12 mouse cellular contexts compared by ENCODE assay signal in genomic region chr11:85828691-85829519, GRCm38 (mm10). TPM values are rescaled to one million over a fixed set of nuclear protein-coding genes. Genes with fewer than 3 reads are reported as not detected.
DNase-seq lines count a peak whose midpoint lies in the region; ATAC-seq lines count a peak whose summit lies in the region.
"Had no signal": no experiment of that assay in that cellular context is flagged by ENCODE, and none has a peak within 500 bp of the region (broad histone marks: within the 10 kb centered on the region; RNA-seq: fewer than 3 reads in every experiment).

No protein-coding gene starts in this region.

- H3K9ac ChIP-seq in kidney, embryonic 15.5 days: peak overlapping the region; percentile 87
- peak overlapping the region; percentile 18; the same call in 1 of the 2 replicates for H3K9ac ChIP-seq in neural tube, embryonic 11.5 days (ENCODE audit: low read length)
- H3K9ac ChIP-seq: hindbrain, embryonic 15.5 days had no signal

- peak; percentile 41 for DNase-seq in kidney, adult 18-20 months
- DNase-seq in kidney, adult 11 months: no peak
- peak; percentile 45 for DNase-seq in neural tube, embryonic 11.5 days (ENCODE audit: low spot score)
- DNase-seq in left cerebral cortex, postnatal 14 days (ENCODE audit: low spot score in 2 of 2): no peak
- no peak for DNase-seq in spleen, adult 12 weeks (ENCODE audit: low spot score)
- DNase-seq: cerebellum, adult 8-10 months had no signal

- WGBS in kidney, embryonic 15.5 days: 19% methylated on average over 36 of the region's 38 CpGs
- 5% methylated on average over 37 of the region's 38 CpGs for WGBS in neural tube, embryonic 11.5 days

- H3K36me3 ChIP-seq in kidney, embryonic 15.5 days: no peaks in the 10 kb centered on the region
- no peaks in the 10 kb centered on the region for H3K36me3 ChIP-seq in neural tube, embryonic 11.5 days (ENCODE audit: control insufficient read depth, insufficient read depth, low read length)
- H3K36me3 ChIP-seq: hindbrain, embryonic 15.5 days had no signal

- H3K4me2 ChIP-seq in kidney, embryonic 15.5 days: peak overlapping the region; percentile 92
- H3K4me2 ChIP-seq in neural tube, embryonic 11.5 days (ENCODE audit: low read depth): peak overlapping the region; percentile 50

- peaks cover 65% of the 10 kb centered on the region for H3K27me3 ChIP-seq in kidney, embryonic 15.5 days
- peaks cover 81% of the 10 kb centered on the region for H3K27me3 ChIP-seq in neural tube, embryonic 11.5 days (ENCODE audit: control insufficient read depth, insufficient read depth, low read length)

- ATAC-seq in erythroblast, adult 5-6 weeks (replicated peaks; ENCODE audit: low FRiP score, poor library complexity, severe bottlenecking): 0 out of 2 replicates have a peak, but pooled peaks have one; percentile 19
- ATAC-seq in kidney, embryonic 15.5 days (replicated peaks; ENCODE audit: low FRiP score): no peak
- ATAC-seq in neural tube, embryonic 11.5 days (ENCODE audit: insufficient read depth, low FRiP score, low TSS enrichment): no peak
- no peak for ATAC-seq in CD4-positive, CD25-positive, alpha-beta regulatory T cell, adult 4 months

- peaks cover 86% of the 10 kb centered on the region for H3K4me1 ChIP-seq in kidney, embryonic 15.5 days
- peaks cover 26% of the 10 kb centered on the region for H3K4me1 ChIP-seq in neural tube, embryonic 11.5 days (ENCODE audit: control insufficient read depth, insufficient read depth, low read length)

- peak overlapping the region; percentile 94 for H3K27ac ChIP-seq in kidney, embryonic 15.5 days
- no peak overlapping the region for H3K27ac ChIP-seq in neural tube, embryonic 11.5 days (ENCODE audit: low read depth, low read length)
- H3K27ac ChIP-seq: hindbrain, embryonic 15.5 days had no signal

- intact Hi-C loops in left cerebral cortex, postnatal 14 days (cut with DNase I): no loop called here

- peak overlapping the region; percentile 75 for H3K4me3 ChIP-seq in kidney, embryonic 15.5 days (replicated peaks)
- H3K4me3 ChIP-seq in neural tube, embryonic 11.5 days (ENCODE audit: low read depth, low read length): peak overlapping the region; percentile 23

- no peaks in the 10 kb centered on the region for H3K9me3 ChIP-seq in kidney, embryonic 15.5 days (replicated peaks)
- no peaks in the 10 kb centered on the region for H3K9me3 ChIP-seq in neural tube, embryonic 11.5 days (ENCODE audit: control insufficient read depth, low read length)
- H3K9me3 ChIP-seq: hindbrain, embryonic 15.5 days had no signal

RNA-seq across cellular contexts. Expression of gene Tbx2, which starts 3.4 kb away (rescaled TPM):
- total RNA-seq in erythroblast, adult 5-6 weeks (2015; ENCODE audit: low replicate concordance): 0.38 TPM in 1 of 2 replicates, not detected in the other
- total RNA-seq in erythroblast, adult 5-6 weeks (2017; ENCODE audit: low replicate concordance): 0.42 and 0.85 TPM in 2 replicates
- 11.2 and 11.4 TPM in 2 replicates for polyA plus RNA-seq in kidney, embryonic 15.5 days (2015; fragmentation: Nextera tagmentation; extraction: Ambion mirVana)
- 4.0 and 4.7 TPM in 2 replicates for polyA plus RNA-seq in neural tube, embryonic 11.5 days (2014; fragmentation: Nextera tagmentation; extraction: Ambion mirVana)
- 1 to 10 TPM; 2.9 to 3.6 TPM for total RNA-seq in left cerebral cortex, postnatal 14 days (2021)
- polyA plus RNA-seq in CD4-positive, CD25-positive, alpha-beta regulatory T cell, adult 4 months (2017; shearing (Covaris generic)): not detected

RNA-seq across cellular contexts. Expression of gene Gm11444, which starts 21.2 kb away (rescaled TPM):
- total RNA-seq in erythroblast, adult 5-6 weeks (2015; ENCODE audit: low replicate concordance): not detected in 2 replicates
- not detected in 2 replicates for total RNA-seq in erythroblast, adult 5-6 weeks (2017; ENCODE audit: low replicate concordance)
- polyA plus RNA-seq in kidney, embryonic 15.5 days (2015; fragmentation: Nextera tagmentation; extraction: Ambion mirVana): not detected in 2 replicates
- polyA plus RNA-seq in neural tube, embryonic 11.5 days (2014; fragmentation: Nextera tagmentation; extraction: Ambion mirVana): not detected in 2 replicates
- total RNA-seq in left cerebral cortex, postnatal 14 days (2021): not detected
- polyA plus RNA-seq in CD4-positive, CD25-positive, alpha-beta regulatory T cell, adult 4 months (2017; shearing (Covaris generic)): under 1 TPM in 1 of 2 experiments, not detected in 1; 0.59 TPM
- total RNA-seq: megakaryocyte-erythroid progenitor cell, adult 5-6 weeks had no signal
- polyA plus RNA-seq: hindbrain, embryonic 15.5 days; spleen, adult 2 months had no signal

RNA-seq across cellular contexts. Expression of gene Tbx4, which starts 57.3 kb away (rescaled TPM):
- not detected in 2 replicates for total RNA-seq in erythroblast, adult 5-6 weeks (2015; ENCODE audit: low replicate concordance)
- total RNA-seq in erythroblast, adult 5-6 weeks (2017; ENCODE audit: low replicate concordance): not detected in 2 replicates
- 0.36 and 0.56 TPM in 2 replicates for polyA plus RNA-seq in kidney, embryonic 15.5 days (2015; fragmentation: Nextera tagmentation; extraction: Ambion mirVana)
- 0.20 and 0.24 TPM in 2 replicates for polyA plus RNA-seq in neural tube, embryonic 11.5 days (2014; fragmentation: Nextera tagmentation; extraction: Ambion mirVana)
- under 1 TPM; 0.59 to 0.61 TPM for total RNA-seq in left cerebral cortex, postnatal 14 days (2021)
- polyA plus RNA-seq in CD4-positive, CD25-positive, alpha-beta regulatory T cell, adult 4 months (2017; shearing (Covaris generic)): not detected
- total RNA-seq: megakaryocyte-erythroid progenitor cell, adult 5-6 weeks had no signal

Comparison
In these comparisons a context has a peak if more than half of its experiments do, and no peak if none do; other contexts are left out.
1. DNase-seq: peak in kidney, adult 18-20 months (single experiment) and neural tube, embryonic 11.5 days (single experiment); none in kidney, adult 11 months (single experiment), left cerebral cortex, postnatal 14 days (0 of 2) and spleen, adult 12 weeks (single experiment).